Mouse (Mus musculus) CD8-positive naive resting alpha-beta T cell, adult 57 days (primary cell): Measurements from ENCODE around the gene Gm28048. TPM values are rescaled to one million over a fixed set of nuclear protein-coding genes. Genes with fewer than 3 reads are reported as not detected.

Experiments used
- total RNA-seq: library from RNA; stranded (reverse); gene quantifications from one replicate; pipeline ENCODE4 v1.2.4, GENCODE M21; 2023

The Gm28048 gene
- total RNA-seq = 26.4 TPM

DNA sequence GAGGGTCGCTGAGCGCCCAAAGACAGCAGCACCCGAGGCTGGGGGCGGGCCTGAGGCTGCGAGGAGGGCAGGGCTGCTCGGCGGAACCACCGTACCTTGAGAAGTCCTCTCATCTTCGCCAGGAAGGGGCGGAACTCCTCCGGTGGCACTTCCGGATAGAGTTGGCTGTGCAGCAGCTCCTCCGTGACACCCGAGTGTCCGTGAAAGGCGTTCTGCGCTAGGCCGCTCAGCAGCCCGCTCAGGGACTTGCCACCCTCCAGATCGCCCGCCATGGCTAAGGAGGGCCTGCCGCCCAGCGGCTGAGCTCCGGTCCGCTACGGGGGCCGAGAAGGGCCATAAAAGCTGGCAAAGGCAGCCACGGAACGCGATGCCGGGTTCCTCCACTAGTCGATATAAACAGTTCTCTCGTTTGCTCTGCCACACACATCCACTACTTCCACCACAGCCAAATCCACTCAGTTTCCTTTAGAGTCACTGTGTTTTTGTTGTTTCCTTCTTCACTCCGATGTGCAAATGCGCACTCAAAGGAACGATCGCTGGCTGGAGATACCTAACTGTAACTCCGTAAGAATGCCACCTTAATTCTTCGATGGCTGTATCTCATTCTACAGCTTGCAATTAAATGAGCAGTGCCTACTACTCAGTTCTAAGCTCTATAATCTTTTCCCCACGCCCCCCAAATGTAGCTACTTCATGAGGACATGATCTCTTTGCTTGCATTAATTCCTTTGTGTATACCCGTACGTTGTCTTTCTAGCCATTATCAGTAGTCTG, at the start of gene Gm28048, which contains the start of gene Commd1:
Gm28048 (minus strand) TSS at position 107 of the 774 bp plus-strand sequence.
Commd1 (minus strand) TSS at position 399 of the 774 bp plus-strand sequence.

DNA sequence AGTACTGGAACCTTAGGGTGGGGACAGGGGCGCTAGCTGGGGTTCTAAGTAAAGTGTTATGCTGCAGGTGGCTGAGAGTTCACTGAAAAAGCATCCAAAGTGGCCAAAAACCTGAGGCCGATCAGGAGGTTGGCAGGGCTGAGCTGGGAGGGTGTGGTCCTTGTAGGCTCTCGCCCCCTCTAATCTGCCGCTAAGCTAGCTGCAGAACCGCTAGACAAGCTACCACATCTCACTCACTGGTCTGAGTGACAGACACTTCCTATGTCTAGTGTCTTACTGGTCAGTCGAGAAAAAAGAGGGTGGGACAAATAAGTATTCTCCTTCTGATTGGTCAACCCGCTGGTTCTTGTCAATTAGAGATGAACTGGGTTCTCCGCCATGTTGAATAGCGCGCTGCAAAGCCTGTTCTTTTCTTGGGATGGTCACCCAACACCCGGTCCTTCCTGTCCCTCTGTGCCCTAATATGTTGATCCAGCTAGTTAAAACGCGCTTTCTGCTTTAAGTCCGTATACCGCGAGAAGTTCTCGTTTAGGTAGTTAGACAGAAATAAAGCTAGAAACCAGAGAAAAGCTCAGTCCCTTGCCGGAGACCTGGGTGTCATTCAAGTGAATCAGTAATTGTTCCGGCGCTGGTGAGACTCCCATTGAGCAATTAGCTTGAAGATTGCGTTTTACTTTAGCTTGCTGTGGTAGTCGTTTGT, 25.7 kb upstream of the Gm28048 start, which contains the start of gene Fam161a:
Fam161a (plus strand) TSS at position 51 of the 700 bp plus-strand sequence.

GRCm38 (mm10) chr11:22990393-22991126, 8.7 kb upstream of the Gm28048 start, which contains the start of gene Cct4:
TSS of gene Cct4 (plus strand) at chr11:22990519.

GRCm38 (mm10) chr11:22971835-22972709, 9.8 kb downstream of the Gm28048 start, which contains the start of gene Zrsr1:
TSS of gene Zrsr1 (plus strand) at chr11:22972005.

GRCm38 (mm10) chr11:22860335-22861227, 121.3 kb downstream of the Gm28048 start, which contains the start of gene B3gnt2:
TSS of gene B3gnt2 (minus strand) at chr11:22860961.

Other genes starting within 250 kb of the Gm28048 start
- gene B3gnt2, start 121.1 kb downstream of the Gm28048 start, total RNA-seq = 50.0 TPM
- gene Zrsr1, start 10.1 kb downstream of the Gm28048 start, total RNA-seq = 63.6 TPM
- gene Commd1, start 292 bp upstream of the Gm28048 start, total RNA-seq = 16.7 TPM
- 216 TPM for gene Cct4, start 8.4 kb upstream of the Gm28048 start, total RNA-seq
- gene Fam161a, start 25.4 kb upstream of the Gm28048 start, total RNA-seq = 6.0 TPM